Mouse (Mus musculus): ENCODE results near the gene Isyna1. TPM values are rescaled to one million over a fixed set of nuclear protein-coding genes. Genes with fewer than 3 reads are reported as not detected.

Isyna1 gene
- polyA plus RNA-seq (2012; rRNA removed) (61.3 and 62.4 TPM in 2 replicates), polyA plus RNA-seq (2014; fragmentation: Nextera tagmentation; extraction: Ambion mirVana) (30.2 and 34.2 TPM in 2 replicates)

DNA sequence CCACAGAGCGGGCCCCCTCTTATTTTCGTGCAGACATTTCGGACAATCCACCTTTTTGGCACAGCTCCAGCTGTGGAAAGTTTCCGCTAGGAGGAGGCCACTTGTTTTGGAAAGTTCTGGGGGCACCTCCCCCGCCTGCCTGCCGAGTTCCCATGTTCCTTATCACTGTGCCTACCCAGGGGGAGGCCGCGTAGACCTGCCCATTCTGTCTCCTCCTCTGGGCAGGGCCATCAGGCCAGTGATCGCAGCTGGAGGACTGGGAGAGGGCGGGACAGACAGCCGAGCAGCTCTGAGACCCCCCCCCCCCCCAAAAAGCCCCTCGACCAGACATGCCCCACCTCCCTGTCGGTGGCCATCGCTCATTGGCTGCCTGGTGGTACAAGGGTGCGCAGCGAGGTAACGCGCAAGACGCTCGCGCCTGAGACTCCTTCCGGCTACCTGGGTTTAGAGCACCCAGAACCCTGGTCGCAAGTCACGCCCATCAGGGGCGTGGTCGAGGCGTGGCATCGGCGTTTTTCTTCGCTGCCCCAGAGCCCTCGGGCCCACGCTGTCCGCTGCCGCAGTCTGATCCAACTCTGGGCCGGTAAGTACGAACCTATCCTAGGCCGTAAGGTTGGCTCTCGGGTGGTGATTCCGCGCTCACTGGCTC is at the start of gene Isyna1:
TSS of gene Isyna1 (plus strand) at position 413 of the 649 bp plus-strand sequence.
- Histone ChIP-seq H3K4me3 (ENCODE audit: insufficient read depth in 1 of 2, low read depth in 2 of 2, low read length in 2 of 2) (peak within 1 kb of the TSS; percentile 59 to 70), H3K9ac (replicated peaks) (peak within 1 kb of the TSS; percentile 65), H3K36me3 (replicated peaks; ENCODE audit: control insufficient read depth, insufficient read depth, low read depth) (peaks cover 12% of the 10 kb centered on the region), H3K27ac (peak within 1 kb of the TSS; percentile 67), H3K4me1 (replicated peaks; ENCODE audit: control insufficient read depth in 2 of 2, insufficient read depth in 2 of 2, low read length in 1 of 2) (peaks cover 7 to 14% of the 10 kb centered on the region in 2 experiments), H3K27me3 (ENCODE audit: control insufficient read depth, insufficient read depth, low read length) (no peaks in the 10 kb centered on the region), H3K9me3 (ENCODE audit: control insufficient read depth, low read length) (no peaks in the 10 kb centered on the region), H3K4me2 (ENCODE audit: low read depth) (peak within 1 kb of the TSS; percentile 99)
- ATAC-seq (ENCODE audit: insufficient read depth) (peak; percentile 85), DNase-seq (ENCODE audit: low read depth in 3 of 3, low spot score in 3 of 3) (peak; percentile 83 to 87 (median 84))
- no peak for TF ChIP-seq CTCF (IDR thresholded peaks at IDR 0.05; ENCODE audit: low read depth)
- no peak for TF ChIP-seq EP300 (IDR thresholded peaks at IDR 0.05; ENCODE audit: low read depth)
- under 1% methylated on average over 40 of the region's 40 CpGs for WGBS (ENCODE audit: insufficient replicate concordance)

DNA sequence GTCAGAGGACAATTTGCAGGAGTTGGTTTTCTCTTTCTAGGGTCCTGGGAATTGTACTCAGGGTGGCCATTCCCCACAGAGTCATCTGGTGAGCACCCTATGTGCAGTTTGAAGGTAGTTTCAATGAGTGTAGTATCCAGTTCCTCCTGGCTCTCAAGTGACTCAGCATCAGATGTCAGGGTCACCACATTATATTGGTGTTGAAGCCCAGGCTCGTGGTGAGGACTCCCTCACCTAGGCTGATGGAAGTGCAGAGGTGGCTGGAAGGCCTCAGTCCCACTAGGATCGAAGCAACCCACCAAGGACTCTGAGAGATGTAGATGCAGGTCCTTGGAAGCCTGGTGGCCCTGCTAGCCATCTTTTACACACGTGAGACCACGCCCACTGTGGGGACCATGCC is 47.8 kb upstream of the Isyna1 start:
- Histone ChIP-seq H3K4me1 (replicated peaks; ENCODE audit: control insufficient read depth in 2 of 2, insufficient read depth in 2 of 2, low read length in 1 of 2) (peaks cover 4 to 53% of the 10 kb centered on the region in 2 experiments), H3K27me3 (ENCODE audit: control insufficient read depth, insufficient read depth, low read length) (no peaks in the 10 kb centered on the region), H3K4me2 (ENCODE audit: low read depth) (no peak overlapping the region), H3K4me3 (ENCODE audit: insufficient read depth in 1 of 2, low read depth in 2 of 2, low read length in 2 of 2) (no peak overlapping the region), H3K27ac (no peak overlapping the region), H3K9me3 (ENCODE audit: control insufficient read depth, low read length) (no peaks in the 10 kb centered on the region), H3K36me3 (replicated peaks; ENCODE audit: control insufficient read depth, insufficient read depth, low read depth) (no peaks in the 10 kb centered on the region), H3K9ac (replicated peaks) (no peak overlapping the region)
- TF ChIP-seq CTCF (IDR thresholded peaks at IDR 0.05; ENCODE audit: low read depth) (no peak), EP300 (IDR thresholded peaks at IDR 0.05; ENCODE audit: low read depth) (no peak)
- ATAC-seq (ENCODE audit: insufficient read depth) (no peak), DNase-seq (ENCODE audit: low read depth in 3 of 3, low spot score in 3 of 3) (no peak)
- WGBS (ENCODE audit: insufficient replicate concordance): 51% methylated on average over 4 of the region's 4 CpGs

DNA sequence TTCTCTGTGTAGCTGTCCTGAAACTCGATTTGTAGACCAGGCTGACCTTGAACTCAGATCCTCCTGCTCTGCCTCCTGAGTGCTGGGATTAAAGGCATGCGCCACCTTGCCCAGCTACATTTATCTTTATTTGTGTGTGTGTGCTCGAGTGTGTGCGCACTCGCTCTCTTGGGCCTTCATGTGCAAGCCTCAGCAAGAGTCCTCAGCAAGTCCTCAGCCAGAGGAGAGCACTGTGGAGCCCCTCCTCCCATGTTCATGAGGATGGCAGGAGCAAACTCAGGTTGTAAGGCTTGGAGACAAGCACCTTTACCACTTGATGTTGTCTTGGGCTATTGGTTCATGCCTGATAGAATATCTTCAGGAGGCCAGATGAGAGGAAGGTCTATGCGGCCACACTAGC is 46.4 kb upstream of the Isyna1 start:
- no peak for DNase-seq (ENCODE audit: low read depth in 3 of 3, low spot score in 3 of 3)
- H3K27me3 ChIP-seq (ENCODE audit: control insufficient read depth, insufficient read depth, low read length): no peaks in the 10 kb centered on the region
- no peak for ATAC-seq (ENCODE audit: insufficient read depth)
- no peak overlapping the region for H3K9ac ChIP-seq (replicated peaks)
- H3K9me3 ChIP-seq (ENCODE audit: control insufficient read depth, low read length): no peaks in the 10 kb centered on the region
- H3K36me3 ChIP-seq (replicated peaks; ENCODE audit: control insufficient read depth, insufficient read depth, low read depth): no peaks in the 10 kb centered on the region
- no peak overlapping the region for H3K4me2 ChIP-seq (ENCODE audit: low read depth)
- no peak overlapping the region for H3K27ac ChIP-seq
- H3K4me1 ChIP-seq (replicated peaks; ENCODE audit: control insufficient read depth in 2 of 2, insufficient read depth in 2 of 2, low read length in 1 of 2): peaks cover 3 to 57% of the 10 kb centered on the region in 2 experiments; a peak in 3 of 4 replicates
- TF ChIP-seq CTCF (IDR thresholded peaks at IDR 0.05; ENCODE audit: low read depth): no peak
- no peak for TF ChIP-seq EP300 (IDR thresholded peaks at IDR 0.05; ENCODE audit: low read depth)
- WGBS (ENCODE audit: insufficient replicate concordance): 77% methylated on average over 6 of the region's 6 CpGs
- H3K4me3 ChIP-seq (ENCODE audit: insufficient read depth in 1 of 2, low read depth in 2 of 2, low read length in 2 of 2): no peak overlapping the region

DNA sequence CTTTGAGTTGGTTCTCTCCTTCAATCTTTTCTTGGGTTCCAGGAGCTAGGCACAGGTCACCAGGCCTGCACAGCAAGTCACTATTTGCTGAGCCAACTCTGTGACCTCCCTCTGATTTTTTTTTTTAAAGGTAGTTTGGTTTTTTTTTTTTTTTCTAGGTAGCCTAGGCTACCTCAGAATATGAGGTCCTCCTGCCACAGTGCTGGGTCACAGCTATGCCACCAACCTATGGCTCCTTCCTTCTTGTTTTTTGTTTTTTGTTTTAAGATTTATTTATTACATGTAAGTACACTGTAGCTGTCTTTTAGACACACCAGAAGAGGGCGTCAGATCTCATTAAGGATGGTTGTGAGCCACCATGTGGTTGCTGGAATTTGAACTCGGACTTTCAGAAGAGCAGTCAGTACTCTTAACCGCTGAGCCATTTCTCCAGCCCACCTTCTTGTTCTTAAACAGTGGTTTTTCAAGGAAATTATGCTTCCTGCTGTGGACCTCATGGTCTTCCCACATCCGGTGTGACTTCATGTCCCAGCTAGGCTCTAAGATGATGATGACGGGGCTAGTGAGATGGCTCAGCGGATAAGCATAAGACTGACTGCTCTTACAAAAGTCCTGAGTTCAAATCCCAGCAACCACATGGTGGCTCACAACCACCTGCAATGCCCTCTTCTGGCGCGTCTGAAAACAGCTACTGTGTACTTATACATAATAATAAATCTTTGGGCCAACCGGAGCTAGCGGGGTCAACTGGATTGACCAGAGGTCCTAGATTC is 44.6 kb upstream of the Isyna1 start:
- 44% methylated on average over 10 of the region's 10 CpGs for WGBS (ENCODE audit: insufficient replicate concordance)
- peaks cover 3 to 60% of the 10 kb centered on the region in 2 experiments; a peak in 3 of 4 replicates for H3K4me1 ChIP-seq (replicated peaks; ENCODE audit: control insufficient read depth in 2 of 2, insufficient read depth in 2 of 2, low read length in 1 of 2)
- no peak for TF ChIP-seq EP300 (IDR thresholded peaks at IDR 0.05; ENCODE audit: low read depth)
- TF ChIP-seq CTCF (IDR thresholded peaks at IDR 0.05; ENCODE audit: low read depth): peak; percentile 27
- DNase-seq (ENCODE audit: low read depth in 3 of 3, low spot score in 3 of 3) (no peak), ATAC-seq (ENCODE audit: insufficient read depth) (no peak)
- no peak overlapping the region for H3K9ac ChIP-seq (replicated peaks)
- H3K27me3 ChIP-seq (ENCODE audit: control insufficient read depth, insufficient read depth, low read length): no peaks in the 10 kb centered on the region
- H3K4me2 ChIP-seq (ENCODE audit: low read depth): no peak overlapping the region
- H3K9me3 ChIP-seq (ENCODE audit: control insufficient read depth, low read length): no peaks in the 10 kb centered on the region
- no peak overlapping the region for H3K4me3 ChIP-seq (ENCODE audit: insufficient read depth in 1 of 2, low read depth in 2 of 2, low read length in 2 of 2)
- H3K27ac ChIP-seq: no peak overlapping the region
- no peaks in the 10 kb centered on the region for H3K36me3 ChIP-seq (replicated peaks; ENCODE audit: control insufficient read depth, insufficient read depth, low read depth)

DNA sequence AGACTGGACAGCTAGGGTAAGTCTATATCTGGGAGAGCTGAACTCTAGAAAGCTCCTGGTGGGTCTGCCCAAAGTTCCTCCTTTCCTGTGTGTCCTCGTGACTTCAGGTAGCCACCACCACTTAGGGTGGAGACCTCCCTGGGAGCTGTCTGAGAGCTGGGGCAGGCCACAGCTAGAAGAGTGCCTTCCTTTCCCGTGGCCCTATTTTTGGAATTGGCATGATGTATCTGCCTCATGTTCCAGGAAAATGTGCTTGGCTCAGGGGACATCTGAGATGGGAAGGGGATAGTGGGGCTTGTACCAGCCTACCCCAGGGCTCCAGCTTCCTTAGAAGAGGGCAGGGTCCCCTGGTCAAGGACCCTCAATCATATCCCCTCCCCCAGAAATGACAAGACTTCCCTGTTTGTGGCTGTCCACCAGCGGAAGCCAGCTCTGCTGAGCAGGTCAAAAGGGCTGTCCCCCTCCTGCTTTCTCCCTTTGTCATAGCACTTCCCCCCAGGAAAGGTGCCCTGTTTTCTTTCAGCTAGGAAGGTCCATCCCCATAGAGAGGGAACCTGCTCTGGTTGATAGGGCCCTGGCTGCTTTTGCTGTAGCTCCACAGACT is 42.5 kb upstream of the Isyna1 start:
- Histone ChIP-seq H3K9ac (replicated peaks) (no peak overlapping the region), H3K27ac (no peak overlapping the region), H3K4me3 (ENCODE audit: insufficient read depth in 1 of 2, low read depth in 2 of 2, low read length in 2 of 2) (no peak overlapping the region), H3K27me3 (ENCODE audit: control insufficient read depth, insufficient read depth, low read length) (no peaks in the 10 kb centered on the region), H3K36me3 (replicated peaks; ENCODE audit: control insufficient read depth, insufficient read depth, low read depth) (no peaks in the 10 kb centered on the region), H3K4me2 (ENCODE audit: low read depth) (no peak overlapping the region), H3K4me1 (replicated peaks; ENCODE audit: control insufficient read depth in 2 of 2, insufficient read depth in 2 of 2, low read length in 1 of 2) (peaks cover 3 to 58% of the 10 kb centered on the region in 2 experiments), H3K9me3 (ENCODE audit: control insufficient read depth, low read length) (no peaks in the 10 kb centered on the region)
- no peak for TF ChIP-seq CTCF (IDR thresholded peaks at IDR 0.05; ENCODE audit: low read depth)
- 34% methylated on average over 3 of the region's 3 CpGs for WGBS (ENCODE audit: insufficient replicate concordance)
- no peak for ATAC-seq (ENCODE audit: insufficient read depth)
- DNase-seq (ENCODE audit: low read depth in 3 of 3, low spot score in 3 of 3): no peak

Data from liver, embryonic 14.5 days (tissue).